Mouse (Mus musculus) intestine, embryonic 15.5 days (tissue): ENCODE measurements around the gene Srarp. TPM values are rescaled to one million over a fixed set of nuclear protein-coding genes. Genes with fewer than 3 reads are reported as not detected.
A peak's percentile ranks its signal among the peaks of the same experiment; 100 is the strongest.

Experiments
- ATAC-seq: fragments of 200-750 bp; cut with Nextera tagmentation; 2 replicates; pipeline ENCODE4 v1.8.0; 2017; ENCODE audit warnings: moderate TSS enrichment, moderate library complexity
- H3K27ac ChIP-seq: fragments of 300-500 bp; sonication (generic); 2 replicates; pipeline ENCODE4 v1.5.1; 2015; ENCODE audit warnings: mild to moderate bottlenecking, inconsistent platforms
- H3K27me3 ChIP-seq: fragments of 300-500 bp; sonication (generic); replicated peaks from 2 replicates; pipeline ENCODE4 v1.6.1; 2015; ENCODE audit warnings: inconsistent platforms
- H3K36me3 ChIP-seq: fragments of 300-500 bp; sonication (generic); 2 replicates; pipeline ENCODE4 v1.6.1; 2015; ENCODE audit warnings: inconsistent platforms
- H3K4me1 ChIP-seq: fragments of 300-500 bp; sonication (generic); replicated peaks from 2 replicates; pipeline ENCODE4 v1.6.1; 2015; ENCODE audit warnings: inconsistent platforms
- H3K4me2 ChIP-seq: fragments of 300-500 bp; sonication (generic); replicated peaks from 2 replicates; pipeline ENCODE4 v1.6.1; 2015; ENCODE audit warnings: mild to moderate bottlenecking, inconsistent platforms
- H3K4me3 ChIP-seq: fragments of 300-500 bp; sonication (generic); replicated peaks from 2 replicates; pipeline ENCODE4 v1.5.1; 2015; ENCODE audit warnings: inconsistent platforms
- H3K9ac ChIP-seq: fragments of 300-500 bp; sonication (generic); 2 replicates; pipeline ENCODE4 v1.6.1; 2015; ENCODE audit warnings: inconsistent platforms
- H3K9me3 ChIP-seq: fragments of 300-500 bp; sonication (generic); 2 replicates; pipeline ENCODE4 v1.6.1; 2016; ENCODE audit warnings: inconsistent platforms
- WGBS: fragments of 180-500 bp; shearing (Covaris S2); methylation state at CpG from one replicate; pipeline ENCODE4 v1.1.7; 2015; 5-methylcytosine and 5-hydroxymethylcytosine counted together
- polyA plus RNA-seq: library from polyadenylated mRNA; unstranded; fragments of >200 nt; fragmentation: Nextera tagmentation; extraction: Ambion mirVana; gene quantifications from 2 replicates; pipeline ENCODE4 v1.2.1, GENCODE M21; 2015

Gene Srarp
- polyA plus RNA-seq, 1 experiment from 2014 or later, result not detected

- WGBS, result 65% methylated on average over 14 of the region's 14 CpGs
- Histone ChIP-seq H3K36me3 (no peaks in the 10 kb centered on the region), H3K9me3 (no peaks in the 10 kb centered on the region), H3K4me1 (no peaks in the 10 kb centered on the region), H3K4me2 (no peak overlapping the region), H3K27ac (no peak overlapping the region), H3K4me3 (no peak overlapping the region), H3K27me3 (no peaks in the 10 kb centered on the region), H3K9ac (no peak overlapping the region)
- no peak for ATAC-seq
Observed at GRCm38 (mm10) chr4:141432666-141433065, 3.2 kb downstream of the Srarp start.

GRCm38 (mm10) chr4:141430997-141431396, 4.9 kb downstream of the Srarp start:
- Histone ChIP-seq H3K4me1 (peaks cover 9% of the 10 kb centered on the region; the same call in 1 of the 2 replicates), H3K27ac (no peak overlapping the region), H3K36me3 (no peaks in the 10 kb centered on the region), H3K9me3 (no peaks in the 10 kb centered on the region), H3K27me3 (no peaks in the 10 kb centered on the region), H3K9ac (no peak overlapping the region), H3K4me2 (no peak overlapping the region), H3K4me3 (no peak overlapping the region)
- ATAC-seq, result peak; percentile 9; the same call in 1 of the 2 replicates
- 40% methylated on average over 9 of the region's 9 CpGs for WGBS

- Histone ChIP-seq H3K27me3 (no peaks in the 10 kb centered on the region), H3K4me2 (no peak overlapping the region), H3K27ac (no peak overlapping the region), H3K4me3 (no peak overlapping the region), H3K9ac (no peak overlapping the region), H3K9me3 (no peaks in the 10 kb centered on the region), H3K36me3 (no peaks in the 10 kb centered on the region), H3K4me1 (peaks cover 20% of the 10 kb centered on the region; the same call in 1 of the 2 replicates)
- 53% methylated on average over 9 of the region's 9 CpGs for WGBS
- no peak for ATAC-seq
Observed at GRCm38 (mm10) chr4:141429847-141430246, 6.1 kb downstream of the Srarp start.

- Histone ChIP-seq H3K27ac (no peak overlapping the region), H3K4me2 (no peak overlapping the region), H3K4me1 (peaks cover 21% of the 10 kb centered on the region; the same call in 1 of the 2 replicates), H3K27me3 (no peaks in the 10 kb centered on the region), H3K9me3 (no peaks in the 10 kb centered on the region), H3K4me3 (no peak overlapping the region), H3K9ac (no peak overlapping the region), H3K36me3 (no peaks in the 10 kb centered on the region)
- WGBS, result 83% methylated on average over 6 of the region's 6 CpGs
- ATAC-seq, result no peak
Observed at GRCm38 (mm10) chr4:141429381-141429780, 6.5 kb downstream of the Srarp start.

GRCm38 (mm10) chr4:141427921-141428320, 8.0 kb downstream of the Srarp start:
- H3K27me3 ChIP-seq, result no peaks in the 10 kb centered on the region
- H3K9me3 ChIP-seq, result no peaks in the 10 kb centered on the region
- H3K27ac ChIP-seq, result no peak overlapping the region
- H3K4me1 ChIP-seq, result peaks cover 21% of the 10 kb centered on the region; the same call in 1 of the 2 replicates
- no peak for ATAC-seq
- H3K36me3 ChIP-seq, result no peaks in the 10 kb centered on the region
- no peak overlapping the region for H3K4me2 ChIP-seq
- WGBS, result 87% methylated on average over 13 of the region's 13 CpGs
- no peak overlapping the region for H3K9ac ChIP-seq
- H3K4me3 ChIP-seq, result no peak overlapping the region

- Histone ChIP-seq H3K9ac (no peak overlapping the region), H3K27ac (peak overlapping the region; percentile 17; the same call in 1 of the 2 replicates), H3K4me2 (0 out of 2 replicates have a peak overlapping the region, but pooled peaks have one; percentile 76), H3K36me3 (no peaks in the 10 kb centered on the region), H3K9me3 (no peaks in the 10 kb centered on the region), H3K4me3 (no peak overlapping the region), H3K4me1 (peaks cover 22% of the 10 kb centered on the region; the same call in 1 of the 2 replicates), H3K27me3 (no peaks in the 10 kb centered on the region)
- ATAC-seq, result no peak
- WGBS, result 67% methylated on average over 10 of the region's 10 CpGs
Observed at GRCm38 (mm10) chr4:141426796-141427745, 8.8 kb downstream of the Srarp start.

GRCm38 (mm10) chr4:141425484-141426479, 10.1 kb downstream of the Srarp start:
- peak overlapping the region; percentile 41 for H3K4me3 ChIP-seq
- 4% methylated on average over 36 of the region's 36 CpGs for WGBS
- peak overlapping the region; percentile 76 for H3K4me2 ChIP-seq
- H3K36me3 ChIP-seq, result no peaks in the 10 kb centered on the region
- peak overlapping the region; percentile 22 for H3K27ac ChIP-seq
- no peaks in the 10 kb centered on the region for H3K27me3 ChIP-seq
- peak overlapping the region; percentile 50 for H3K9ac ChIP-seq
- peak; percentile 67 for ATAC-seq
- peaks cover 35% of the 10 kb centered on the region for H3K4me1 ChIP-seq
- H3K9me3 ChIP-seq, result no peaks in the 10 kb centered on the region

- H3K36me3 ChIP-seq, result no peaks in the 10 kb centered on the region
- H3K9ac ChIP-seq, result no peak overlapping the region
- H3K27me3 ChIP-seq, result no peaks in the 10 kb centered on the region
- H3K4me2 ChIP-seq, result no peak overlapping the region
- H3K9me3 ChIP-seq, result no peaks in the 10 kb centered on the region
- no peak overlapping the region for H3K27ac ChIP-seq
- no peak for ATAC-seq
- WGBS, result 88% methylated on average over 13 of the region's 13 CpGs
- peaks cover 49% of the 10 kb centered on the region for H3K4me1 ChIP-seq
- no peak overlapping the region for H3K4me3 ChIP-seq
Observed at GRCm38 (mm10) chr4:141423691-141424431, 12.0 kb downstream of the Srarp start.

GRCm38 (mm10) chr4:141423288-141423687, 12.6 kb downstream of the Srarp start:
- Histone ChIP-seq H3K36me3 (no peaks in the 10 kb centered on the region), H3K27ac (no peak overlapping the region), H3K4me1 (peaks cover 49% of the 10 kb centered on the region), H3K9ac (no peak overlapping the region), H3K9me3 (no peaks in the 10 kb centered on the region), H3K4me2 (peak overlapping the region; percentile 49; the same call in 1 of the 2 replicates), H3K27me3 (no peaks in the 10 kb centered on the region), H3K4me3 (no peak overlapping the region)
- ATAC-seq, result no peak
- WGBS, result 82% methylated on average over 5 of the region's 5 CpGs

- H3K9me3 ChIP-seq, result no peaks in the 10 kb centered on the region
- H3K36me3 ChIP-seq, result no peaks in the 10 kb centered on the region
- no peaks in the 10 kb centered on the region for H3K27me3 ChIP-seq
- H3K4me2 ChIP-seq, result peak overlapping the region; percentile 49
- no peak overlapping the region for H3K27ac ChIP-seq
- no peak for ATAC-seq
- no peak overlapping the region for H3K9ac ChIP-seq
- no peak overlapping the region for H3K4me3 ChIP-seq
- 76% methylated on average over 5 of the region's 5 CpGs for WGBS
- peaks cover 49% of the 10 kb centered on the region for H3K4me1 ChIP-seq
Observed at GRCm38 (mm10) chr4:141422841-141423240, 13.1 kb downstream of the Srarp start.

- H3K27me3 ChIP-seq, result no peaks in the 10 kb centered on the region
- H3K4me3 ChIP-seq, result peak overlapping the region; percentile 19; the same call in 1 of the 2 replicates
- H3K4me1 ChIP-seq, result peaks cover 43% of the 10 kb centered on the region
- 39% methylated on average over 14 of the region's 14 CpGs for WGBS
- peak overlapping the region; percentile 26; the same call in 1 of the 2 replicates for H3K9ac ChIP-seq
- H3K27ac ChIP-seq, result peak overlapping the region; percentile 77
- peak overlapping the region; percentile 49 for H3K4me2 ChIP-seq
- no peaks in the 10 kb centered on the region for H3K36me3 ChIP-seq
- H3K9me3 ChIP-seq, result no peaks in the 10 kb centered on the region
- ATAC-seq, result peak; percentile 46
Observed at GRCm38 (mm10) chr4:141421423-141421822, 14.5 kb downstream of the Srarp start.
